Mouse (Mus musculus) embryo, embryonic 9.5 days (tissue): ENCODE measurements around the gene Haus6.
A peak's percentile ranks its signal among the peaks of the same experiment; 100 is the strongest.

Experiments used
- DNase-seq: peaks from one replicate; pipeline ENCODE4 v3.0.0-alpha.2; 2017; ENCODE audit errors: extremely low spot score

The Haus6 gene

DNA sequence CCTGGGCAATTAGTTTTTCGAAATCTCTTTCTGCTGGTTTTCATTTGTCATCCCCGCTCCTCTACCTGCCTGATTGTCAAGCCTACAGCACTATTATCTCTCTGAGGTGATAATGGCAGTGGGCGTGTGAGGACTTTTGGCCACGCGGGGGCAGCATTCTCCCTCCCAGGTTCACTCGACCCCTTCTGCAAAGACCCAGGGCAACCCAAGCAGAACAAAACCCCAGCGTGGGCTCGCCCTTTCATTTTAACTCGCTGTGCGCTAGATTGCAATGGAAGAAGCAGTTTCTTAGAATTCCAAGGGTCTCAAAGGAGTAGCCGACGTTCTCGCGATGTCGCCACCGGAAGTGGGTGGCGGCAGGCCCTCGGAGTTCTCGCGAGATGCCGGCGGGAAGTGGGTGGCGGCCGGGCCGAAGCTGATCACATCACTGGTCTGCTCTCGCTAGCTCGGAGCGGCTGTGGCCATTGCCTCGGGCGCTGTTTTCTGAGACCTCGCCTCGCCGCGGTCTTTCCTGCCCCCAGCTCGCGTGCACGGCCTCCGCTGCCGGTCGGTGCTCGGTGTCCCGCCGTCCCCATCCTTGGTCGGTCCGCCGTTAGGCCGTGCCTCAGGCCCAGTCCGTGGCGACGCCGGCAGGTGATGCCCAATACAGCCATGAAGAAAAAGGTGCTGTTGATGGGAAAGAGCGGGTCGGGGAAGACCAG lies 36.4 kb downstream of the Haus6 start, which contains the start of gene Rraga:
Rraga (plus strand) TSS at position 386 of the 701 bp plus-strand sequence.
- peak; percentile 95 for DNase-seq

DNA sequence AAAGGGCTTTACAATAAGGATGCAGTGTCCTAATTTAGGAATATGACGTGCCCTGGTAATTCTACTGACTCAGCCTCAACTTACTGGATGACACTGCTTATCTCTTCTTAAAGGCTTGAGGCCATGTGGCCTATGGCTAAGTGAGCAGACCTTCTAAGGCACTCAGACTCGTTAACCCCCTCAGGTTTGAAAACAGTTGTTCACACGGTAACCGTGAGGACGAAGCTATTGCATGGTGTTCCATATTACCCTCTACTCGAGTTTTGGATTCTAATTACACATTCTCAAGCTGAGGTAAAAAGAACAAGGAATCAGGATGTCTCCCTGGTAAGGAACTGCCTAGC lies 36.9 kb downstream of the Haus6 start:
- no peak for DNase-seq

DNA sequence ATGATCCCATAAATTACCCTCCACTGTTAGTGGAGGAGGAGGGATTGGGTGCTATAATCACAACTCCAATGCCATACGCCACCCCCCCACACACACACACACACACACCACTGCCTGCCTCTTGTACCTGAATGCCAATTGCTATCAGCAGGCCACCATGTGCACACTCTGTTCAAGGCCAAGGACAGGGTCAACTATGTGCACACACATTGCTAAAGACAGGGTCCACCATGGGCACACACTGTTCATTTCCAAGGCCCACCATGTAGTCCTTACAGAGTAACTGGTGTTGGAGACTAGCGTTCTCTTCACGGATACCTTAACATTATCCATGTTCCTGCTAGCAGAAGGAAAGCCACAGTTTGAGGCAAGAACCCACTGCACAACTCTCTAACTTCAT lies 50.8 kb downstream of the Haus6 start:
- DNase-seq: no peak

DNA sequence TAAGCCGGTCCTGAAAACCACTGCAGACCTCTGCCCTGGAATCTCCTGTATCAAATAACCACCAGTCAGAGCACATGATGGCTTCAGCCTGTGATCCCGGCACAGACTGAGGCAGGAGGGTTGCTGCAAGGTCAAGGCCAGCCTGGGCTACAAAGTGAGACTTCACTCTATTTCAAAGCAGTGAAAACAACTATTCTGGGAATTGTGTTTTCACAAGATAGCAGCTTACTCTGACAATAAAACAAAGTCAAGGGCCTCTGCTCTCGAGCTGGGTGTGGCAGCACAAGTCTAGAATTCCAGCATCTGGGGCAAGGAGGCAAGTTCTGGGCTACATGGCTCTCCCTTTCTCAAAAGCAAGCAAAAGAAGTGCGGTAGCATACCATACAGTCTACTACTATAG lies 52.8 kb downstream of the Haus6 start:
- no peak for DNase-seq

DNA sequence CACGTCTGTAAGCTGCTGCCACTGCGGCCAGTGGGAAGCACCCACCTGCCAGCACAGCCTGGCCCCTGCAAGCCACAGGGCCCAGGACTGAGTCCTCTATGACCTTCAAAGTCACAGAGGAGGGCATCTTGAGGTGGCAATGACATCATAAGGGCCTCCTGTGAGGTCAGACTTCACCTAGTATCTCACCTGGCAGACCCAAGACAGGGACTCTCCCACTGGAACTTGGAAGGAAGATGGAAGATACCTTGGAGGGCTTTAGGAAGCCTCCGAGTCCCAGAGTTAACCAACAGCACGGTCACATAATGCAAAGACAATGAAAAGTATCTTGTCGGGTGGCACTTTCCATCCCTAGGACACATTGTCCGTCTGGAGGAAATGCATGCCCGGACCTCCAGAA lies 53.6 kb downstream of the Haus6 start, which contains the start of gene Saxo1:
Saxo1 (minus strand) TSS at position 101 of the 400 bp plus-strand sequence.
- DNase-seq: no peak

DNA sequence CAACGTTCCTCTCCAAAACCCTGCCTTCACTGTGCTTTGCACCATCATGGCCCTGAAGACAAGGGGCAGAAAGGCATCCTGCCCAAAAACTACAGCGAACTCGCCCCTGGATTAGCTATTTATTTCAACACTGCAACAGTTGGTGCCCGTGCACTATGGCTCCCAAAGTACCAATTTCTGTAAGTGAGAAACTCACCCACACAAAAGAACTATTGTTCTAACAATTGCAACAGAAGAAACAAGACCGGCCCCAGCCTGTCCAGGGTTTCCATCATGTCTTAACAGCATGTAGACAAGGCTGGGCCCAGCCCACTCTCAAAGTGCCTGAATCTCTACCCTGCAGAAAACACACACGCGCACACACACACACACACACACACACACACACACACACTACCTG lies 54.5 kb downstream of the Haus6 start:
- DNase-seq: no peak

DNA sequence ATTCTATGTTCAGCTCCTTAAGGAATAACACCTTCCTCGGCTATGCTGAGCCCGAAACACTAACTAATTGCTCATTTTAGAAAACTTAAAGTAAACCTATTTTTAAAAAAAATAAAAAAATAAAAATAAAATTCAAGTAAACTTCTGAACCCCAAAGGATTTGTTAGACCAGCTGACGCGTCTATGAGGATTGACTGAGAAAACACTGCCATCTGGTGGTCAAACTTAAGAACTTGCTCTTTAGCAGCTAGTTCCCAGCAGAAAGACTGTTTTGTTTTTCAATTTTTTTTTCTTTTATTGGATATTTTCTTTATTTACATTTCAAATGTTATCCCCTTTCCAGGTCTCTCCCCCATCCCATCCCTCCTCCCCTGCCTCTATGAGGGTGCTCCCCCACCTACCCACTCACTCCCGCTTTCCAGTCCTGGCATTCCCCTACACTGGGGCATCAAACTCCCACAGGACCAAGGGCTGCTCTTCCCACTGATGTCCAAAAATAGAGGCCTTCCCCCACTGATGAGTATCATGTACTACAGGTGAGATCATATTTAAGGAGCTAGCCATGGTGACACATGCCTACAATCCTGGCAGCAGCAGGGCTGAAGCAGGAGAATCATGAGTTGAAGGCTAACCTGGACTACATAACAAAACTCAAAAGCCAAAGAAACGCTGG lies 56.7 kb downstream of the Haus6 start:
- DNase-seq: peak; percentile 48

DNA sequence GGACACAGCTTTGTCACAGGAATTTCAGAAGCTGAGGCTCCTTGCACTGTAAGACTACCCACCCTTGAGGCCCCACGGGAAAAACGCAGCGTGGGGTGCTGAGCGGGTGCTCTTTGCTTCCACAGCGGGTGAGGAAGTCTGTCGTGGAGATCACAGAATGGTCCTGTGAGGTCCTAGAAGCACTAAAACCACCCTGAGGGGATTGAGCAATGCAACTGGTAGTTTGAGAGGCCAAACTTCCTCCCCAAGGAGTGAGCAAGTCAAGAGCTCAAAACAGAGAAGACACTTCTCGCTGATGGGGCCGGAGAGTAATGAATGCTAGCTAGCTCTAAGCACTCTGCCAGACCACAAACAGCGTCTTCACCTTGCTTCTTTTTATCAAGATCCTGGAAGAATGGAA lies 63.5 kb downstream of the Haus6 start:
- DNase-seq: no peak

DNA sequence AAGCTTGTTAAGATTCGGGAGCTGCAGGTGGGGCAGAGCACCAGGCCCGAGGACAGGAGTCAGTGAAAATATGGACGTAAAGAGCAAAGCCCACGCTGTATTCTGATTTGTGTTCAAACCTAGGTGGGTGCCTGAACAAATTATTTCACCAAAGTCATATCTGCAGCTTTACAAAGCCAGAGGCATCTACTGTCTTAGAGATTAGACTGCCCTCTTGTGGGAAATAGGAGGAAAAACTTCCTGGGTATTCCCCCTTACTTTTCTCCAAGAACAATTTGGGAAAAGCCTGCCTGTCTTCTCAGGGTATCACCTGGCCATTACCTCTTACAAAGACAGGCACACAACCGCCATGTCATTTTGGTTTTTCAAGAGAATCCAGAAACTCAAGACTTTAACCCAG lies 66.2 kb downstream of the Haus6 start:
- DNase-seq: peak; percentile 18

DNA sequence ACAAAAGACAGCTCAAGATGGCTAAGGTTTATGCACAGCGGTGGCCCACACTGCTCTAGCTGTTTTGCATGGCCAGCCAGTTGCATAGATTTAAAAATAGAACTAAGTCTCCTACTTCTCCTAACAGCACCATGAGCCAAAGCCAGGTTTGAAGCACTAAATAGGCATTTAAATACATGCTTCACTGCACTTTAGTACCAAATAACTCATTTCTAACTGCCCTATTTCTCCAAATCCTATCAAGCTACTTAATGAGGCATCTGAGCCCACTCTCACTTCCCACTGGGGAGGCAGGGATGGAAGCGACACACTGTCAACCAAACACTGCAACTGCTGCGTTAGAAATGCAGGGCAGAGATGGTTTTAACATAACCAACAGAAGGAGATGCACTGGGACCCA lies 67.9 kb downstream of the Haus6 start:
- no peak for DNase-seq

DNA sequence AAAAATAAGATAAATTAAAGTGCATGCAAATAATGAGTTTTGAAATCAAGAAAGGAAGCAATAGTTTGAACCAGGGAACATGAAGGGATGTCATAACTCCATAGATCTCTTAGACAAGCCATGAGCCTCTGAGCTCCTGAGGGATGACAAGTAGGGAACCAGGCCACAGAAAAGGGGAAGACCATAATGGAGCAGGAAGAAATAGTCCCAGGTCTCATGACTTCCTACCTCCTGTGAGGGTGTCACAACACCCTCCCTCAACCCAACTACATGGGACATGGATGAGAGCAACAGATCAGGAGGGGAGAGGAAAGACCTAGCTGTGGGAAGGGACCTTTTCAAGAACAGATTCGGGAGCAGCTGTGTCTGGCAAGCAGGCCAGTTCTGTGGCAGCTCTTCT lies 70.3 kb downstream of the Haus6 start:
- DNase-seq: no peak

DNA sequence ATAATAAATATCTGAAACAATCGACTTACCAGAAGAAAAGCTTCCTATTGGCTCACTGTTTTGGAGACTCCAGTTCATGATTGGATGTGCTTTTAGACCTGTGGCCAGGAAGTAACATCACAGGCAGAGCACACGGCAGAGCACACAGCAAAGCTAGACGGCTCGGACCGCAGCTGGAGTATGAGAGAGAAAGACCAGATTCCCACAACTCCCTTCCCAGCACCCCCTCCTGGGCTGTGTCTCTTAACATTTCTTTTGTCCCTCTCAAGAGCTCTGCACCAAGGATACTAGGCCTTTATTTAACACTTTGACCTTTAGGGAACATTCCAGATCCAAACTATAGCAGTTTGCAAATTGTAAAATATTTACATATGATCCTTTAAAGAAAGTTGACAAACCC lies 72.9 kb downstream of the Haus6 start:
- DNase-seq: no peak

DNA sequence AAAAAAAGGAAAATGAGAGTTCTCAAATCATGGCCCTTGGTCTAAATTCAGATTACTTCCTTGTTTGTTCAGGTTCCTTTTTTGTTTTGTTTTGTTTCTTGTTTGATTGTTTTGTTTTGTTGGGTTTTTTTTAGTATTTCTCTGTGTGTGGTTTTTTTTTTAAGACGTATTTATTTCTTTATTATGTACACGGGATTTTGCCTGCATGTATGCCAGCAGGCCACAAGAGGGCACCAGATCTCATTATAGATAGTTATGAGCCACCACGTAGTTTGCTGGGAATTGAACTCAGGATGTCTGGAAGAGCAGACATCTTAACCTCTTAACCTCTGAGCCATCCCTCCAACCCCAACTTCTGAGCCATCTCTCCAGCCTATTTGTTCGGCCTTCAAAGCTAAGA lies 73.9 kb downstream of the Haus6 start:
- DNase-seq: no peak

DNA sequence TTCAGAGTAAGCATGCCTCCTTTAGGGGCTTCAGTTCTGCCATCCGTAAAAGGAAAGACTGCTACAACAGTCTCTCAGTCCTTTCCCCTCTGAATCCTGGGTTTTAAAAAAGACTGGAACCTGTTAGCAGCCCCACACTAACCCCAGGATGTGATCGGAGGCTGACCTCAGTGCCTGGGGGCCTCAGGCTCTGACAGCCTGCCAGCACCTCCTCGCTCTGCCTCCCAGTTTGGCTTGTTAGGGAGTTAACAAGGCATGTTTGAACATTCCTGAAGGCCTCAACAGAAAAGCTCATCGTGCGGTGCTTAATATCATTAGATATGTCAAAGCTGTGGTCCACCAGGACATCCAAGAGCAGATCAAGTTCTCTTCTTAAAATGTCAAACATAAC lies 77.8 kb downstream of the Haus6 start:
- DNase-seq: no peak

DNA sequence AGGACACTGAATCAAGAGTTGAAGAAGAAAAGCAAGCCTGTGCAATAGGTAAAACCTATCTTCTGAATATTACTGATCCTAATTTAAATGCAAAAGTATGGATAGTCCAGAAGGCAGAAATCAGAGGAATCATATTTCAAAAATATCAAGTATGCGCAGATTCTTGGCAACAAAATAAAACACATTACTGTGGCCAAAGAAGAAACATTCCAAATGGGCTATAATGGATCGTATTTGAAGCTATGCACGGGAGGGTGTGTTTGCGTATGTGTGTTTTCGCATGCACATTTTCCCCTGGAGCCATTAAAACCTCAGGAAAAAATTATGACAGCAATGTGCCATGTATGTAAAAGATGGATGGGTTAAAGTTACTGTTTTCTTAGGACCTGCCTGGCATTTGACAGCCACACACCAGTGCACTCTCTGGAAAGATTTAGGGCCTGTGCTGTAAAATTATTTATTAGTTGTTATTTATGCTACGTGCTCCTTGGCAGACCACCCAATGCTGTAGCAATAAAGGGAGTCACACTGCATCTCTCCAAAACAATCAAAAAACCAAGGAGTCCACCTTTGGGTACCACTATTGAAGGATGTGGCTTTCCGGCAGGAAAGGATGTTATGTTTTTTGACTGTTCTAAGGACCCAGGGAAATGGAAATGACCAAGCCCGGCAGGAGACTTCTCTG lies 78.3 kb downstream of the Haus6 start:
- DNase-seq: no peak

DNA sequence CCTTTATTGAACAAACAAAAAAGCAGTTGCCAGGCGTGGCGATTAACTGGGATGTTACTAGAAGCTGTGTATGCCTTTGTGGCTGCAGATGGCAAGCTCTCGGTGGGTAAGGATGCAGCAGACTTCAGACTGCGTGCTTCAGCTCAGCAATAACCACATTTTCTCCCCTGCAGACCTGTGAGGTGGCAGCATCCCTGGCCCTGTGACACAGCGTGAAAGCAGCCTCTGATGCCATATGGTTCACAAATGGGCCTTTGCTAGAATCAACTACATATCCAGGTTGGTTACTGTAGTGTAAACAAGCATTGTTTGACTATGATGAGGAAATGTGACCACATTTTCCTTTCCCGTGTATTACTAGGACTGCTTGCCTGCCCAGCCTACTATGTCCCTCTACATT lies 82.7 kb downstream of the Haus6 start:
- DNase-seq: no peak
